Mouse (Mus musculus) C2C12 (cell line): ENCODE results near the gene Edrf1.

ENCODE experiments used
- CEBPB ChIP-seq: IDR thresholded peaks from one replicate; pipeline ENCODE4 v1.6.1; 2011; ENCODE audit warnings: low read depth, mild to moderate bottlenecking, control low read depth, moderate library complexity
- CTCF ChIP-seq: IDR thresholded peaks from one replicate; pipeline ENCODE4 v1.5.1; 2011; ENCODE audit not compliant: control insufficient read depth, insufficient read depth, insufficient read length
- FOSL1 ChIP-seq: IDR thresholded peaks from one replicate; pipeline ENCODE4 v1.8.0; 2011; ENCODE audit warnings: mild to moderate bottlenecking, low read length; ENCODE audit not compliant: poor library complexity, insufficient read depth, severe bottlenecking
- MAX ChIP-seq: IDR thresholded peaks from one replicate; pipeline ENCODE4 v1.6.1; 2011; ENCODE audit warnings: mild to moderate bottlenecking, control low read depth
- MYOD1 ChIP-seq: IDR thresholded peaks from one replicate; pipeline ENCODE4 v1.6.1; 2011; ENCODE audit warnings: low read depth; ENCODE audit not compliant: control insufficient read depth, insufficient read length
- MYOG ChIP-seq: IDR thresholded peaks from one replicate; pipeline ENCODE4 v1.6.1; 2011; ENCODE audit not compliant: control insufficient read depth, insufficient read length; ENCODE audit errors: extremely low read depth
- USF1 ChIP-seq: IDR thresholded peaks from one replicate; pipeline ENCODE4 v1.6.1; 2011; ENCODE audit warnings: low read depth, mild to moderate bottlenecking, control low read depth, moderate library complexity

DNA sequence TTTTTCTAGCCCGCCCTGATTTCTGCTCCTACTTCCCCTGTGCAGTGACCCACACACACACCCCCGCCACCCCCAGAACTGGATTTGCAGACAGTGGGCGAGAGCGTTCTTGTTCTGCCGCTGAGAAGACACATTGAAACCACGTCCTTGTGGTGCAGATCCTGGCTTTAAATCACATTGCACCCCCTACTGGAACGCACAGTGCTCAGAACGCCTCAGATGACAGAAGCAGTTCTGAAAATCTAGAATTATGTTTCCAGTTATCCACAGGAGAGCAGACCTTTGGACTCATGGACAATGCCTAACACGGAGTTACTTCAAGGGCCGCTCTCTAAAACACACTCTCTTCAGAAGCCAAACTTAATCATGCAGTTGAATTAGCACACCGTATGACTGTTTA, 16.6 kb upstream of the Edrf1 start:
- no peak for TF ChIP-seq CTCF
- TF ChIP-seq USF1, result no peak
- no peak for TF ChIP-seq MYOD1
- no peak for TF ChIP-seq FOSL1
- TF ChIP-seq MAX, result no peak
- no peak for TF ChIP-seq CEBPB
- TF ChIP-seq MYOG, result no peak
